Mouse (Mus musculus) lung, embryonic 15.5 days (tissue): Measurements from ENCODE around the gene Hapln4. TPM values are rescaled to one million over a fixed set of nuclear protein-coding genes. Genes with fewer than 3 reads are reported as not detected.
A peak's percentile ranks its signal among the peaks of the same experiment; 100 is the strongest.

Experiments
- ATAC-seq: fragments of 200-750 bp; cut with Nextera tagmentation; 2 replicates; pipeline ENCODE4 v1.8.0; 2017; ENCODE audit warnings: moderate number of reproducible peaks, borderline replicate concordance; ENCODE audit not compliant: low FRiP score, low TSS enrichment; ENCODE audit errors: extremely low read depth
- H3K27ac ChIP-seq: fragments of 300-500 bp; sonication (generic); 2 replicates; pipeline ENCODE4 v1.5.1; 2015; ENCODE audit warnings: moderate library complexity, mild to moderate bottlenecking, inconsistent platforms
- H3K27me3 ChIP-seq: fragments of 300-500 bp; sonication (generic); 2 replicates; pipeline ENCODE4 v1.6.1; 2015; ENCODE audit warnings: inconsistent platforms
- H3K36me3 ChIP-seq: fragments of 300-500 bp; sonication (generic); 2 replicates; pipeline ENCODE4 v1.6.1; 2015; ENCODE audit warnings: inconsistent platforms
- H3K4me1 ChIP-seq: fragments of 300-500 bp; sonication (generic); 2 replicates; pipeline ENCODE4 v1.6.1; 2015; ENCODE audit warnings: inconsistent platforms
- H3K4me2 ChIP-seq: fragments of 300-500 bp; sonication (generic); 2 replicates; pipeline ENCODE4 v1.6.1; 2015; ENCODE audit warnings: inconsistent platforms, mild to moderate bottlenecking, moderate library complexity
- H3K4me3 ChIP-seq: fragments of 300-500 bp; sonication (generic); 2 replicates; pipeline ENCODE4 v1.5.1; 2015; ENCODE audit warnings: mild to moderate bottlenecking, inconsistent platforms
- H3K9ac ChIP-seq: fragments of 300-500 bp; sonication (generic); 2 replicates; pipeline ENCODE4 v1.6.1; 2015; ENCODE audit warnings: inconsistent platforms
- H3K9me3 ChIP-seq: fragments of 300-500 bp; sonication (generic); 2 replicates; pipeline ENCODE4 v1.6.1; 2016; ENCODE audit warnings: inconsistent platforms
- WGBS: fragments of 180-500 bp; shearing (Covaris S2); methylation state at CpG from one replicate; pipeline ENCODE4 v1.1.7; 2015; 5-methylcytosine and 5-hydroxymethylcytosine counted together
- polyA plus RNA-seq: library from polyadenylated mRNA; unstranded; fragments of >200 nt; fragmentation: Nextera tagmentation; extraction: Ambion mirVana; gene quantifications from 2 replicates; pipeline ENCODE4 v1.2.1, GENCODE M21; 2015

The Hapln4 gene
- polyA plus RNA-seq, 1 experiment from 2014 or later, result not detected

- no peak for ATAC-seq
These were observed 9.6 kb upstream of the Hapln4 start for GRCm38 (mm10) chr8:70073682-70074081.

GRCm38 (mm10) chr8:70081976-70082375 is 1.3 kb upstream of the Hapln4 start:
- peaks cover 18% of the 10 kb centered on the region for H3K4me1 ChIP-seq
- H3K9me3 ChIP-seq, result no peaks in the 10 kb centered on the region
- no peak overlapping the region for H3K27ac ChIP-seq
- H3K9ac ChIP-seq, result no peak overlapping the region
- H3K36me3 ChIP-seq, result no peaks in the 10 kb centered on the region
- WGBS, result 80% methylated on average over 2 of the region's 2 CpGs
- no peak overlapping the region for H3K4me2 ChIP-seq
- H3K4me3 ChIP-seq, result no peak overlapping the region
- no peak for ATAC-seq
- H3K27me3 ChIP-seq, result peaks cover 56% of the 10 kb centered on the region

More at GRCm38 (mm10) chr8:70073682-70074081, 9.6 kb upstream of the Hapln4 start:
- Histone ChIP-seq H3K9me3 (no peaks in the 10 kb centered on the region), H3K4me2 (no peak overlapping the region), H3K27ac (no peak overlapping the region), H3K27me3 (no peaks in the 10 kb centered on the region), H3K9ac (no peak overlapping the region), H3K36me3 (peaks cover 16% of the 10 kb centered on the region; the same call in 1 of the 2 replicates), H3K4me1 (peaks cover 8% of the 10 kb centered on the region), H3K4me3 (no peak overlapping the region)
- 63% methylated on average over 1 of the region's 1 CpGs for WGBS

- peaks cover 81% of the 10 kb centered on the region for H3K27me3 ChIP-seq
- H3K27ac ChIP-seq, result no peak overlapping the region
- no peak overlapping the region for H3K9ac ChIP-seq
- WGBS, result 2% methylated on average over 71 of the region's 71 CpGs
- H3K4me2 ChIP-seq, result peak overlapping the region; percentile 62
- H3K4me1 ChIP-seq, result peaks cover 21% of the 10 kb centered on the region
- peak overlapping the region; percentile 32 for H3K4me3 ChIP-seq
- no peak for ATAC-seq
- H3K36me3 ChIP-seq, result no peaks in the 10 kb centered on the region
- no peaks in the 10 kb centered on the region for H3K9me3 ChIP-seq
These were observed 1.2 kb downstream of the Hapln4 start for GRCm38 (mm10) chr8:70084191-70085065.

- Histone ChIP-seq H3K4me2 (no peak overlapping the region), H3K27me3 (peaks cover 97% of the 10 kb centered on the region), H3K4me1 (peaks cover 21% of the 10 kb centered on the region), H3K9me3 (no peaks in the 10 kb centered on the region), H3K36me3 (no peaks in the 10 kb centered on the region), H3K9ac (no peak overlapping the region), H3K4me3 (no peak overlapping the region), H3K27ac (no peak overlapping the region)
- no peak for ATAC-seq
- WGBS, result 50% methylated on average over 1 of the region's 1 CpGs
These were observed 2.9 kb downstream of the Hapln4 start for GRCm38 (mm10) chr8:70086151-70086550.

- peaks cover 90% of the 10 kb centered on the region for H3K27me3 ChIP-seq
- H3K27ac ChIP-seq, result no peak overlapping the region
- H3K36me3 ChIP-seq, result no peaks in the 10 kb centered on the region
- 7% methylated on average over 7 of the region's 7 CpGs for WGBS
- H3K4me3 ChIP-seq, result no peak overlapping the region
- no peak overlapping the region for H3K4me2 ChIP-seq
- H3K4me1 ChIP-seq, result peaks cover 21% of the 10 kb centered on the region
- no peak overlapping the region for H3K9ac ChIP-seq
- H3K9me3 ChIP-seq, result no peaks in the 10 kb centered on the region
- no peak for ATAC-seq
These were observed 4.0 kb downstream of the Hapln4 start for GRCm38 (mm10) chr8:70087237-70087636.

GRCm38 (mm10) chr8:70087836-70088650 is 4.8 kb downstream of the Hapln4 start:
- ATAC-seq, result peak; percentile 54
- peak overlapping the region; percentile 28 for H3K4me3 ChIP-seq
- H3K4me2 ChIP-seq, result peak overlapping the region; percentile 53
- no peaks in the 10 kb centered on the region for H3K9me3 ChIP-seq
- H3K27me3 ChIP-seq, result peaks cover 82% of the 10 kb centered on the region
- WGBS, result 5% methylated on average over 56 of the region's 56 CpGs
- no peak overlapping the region for H3K9ac ChIP-seq
- no peaks in the 10 kb centered on the region for H3K36me3 ChIP-seq
- peaks cover 21% of the 10 kb centered on the region for H3K4me1 ChIP-seq
- H3K27ac ChIP-seq, result no peak overlapping the region

GRCm38 (mm10) chr8:70089296-70089960 is 6.2 kb downstream of the Hapln4 start:
- H3K4me1 ChIP-seq, result peaks cover 7% of the 10 kb centered on the region
- H3K27me3 ChIP-seq, result peaks cover 74% of the 10 kb centered on the region
- H3K4me3 ChIP-seq, result no peak overlapping the region
- ATAC-seq, result no peak
- H3K9me3 ChIP-seq, result no peaks in the 10 kb centered on the region
- H3K9ac ChIP-seq, result no peak overlapping the region
- no peak overlapping the region for H3K27ac ChIP-seq
- H3K4me2 ChIP-seq, result no peak overlapping the region
- 52% methylated on average over 9 of the region's 9 CpGs for WGBS
- no peaks in the 10 kb centered on the region for H3K36me3 ChIP-seq

- Histone ChIP-seq H3K27ac (no peak overlapping the region), H3K27me3 (peaks cover 42% of the 10 kb centered on the region), H3K36me3 (no peaks in the 10 kb centered on the region), H3K4me1 (0 out of 2 replicates have a peak, but pooled peaks cover 3% of the 10 kb centered on the region), H3K4me2 (no peak overlapping the region), H3K9me3 (no peaks in the 10 kb centered on the region), H3K4me3 (no peak overlapping the region), H3K9ac (no peak overlapping the region)
- 46% methylated on average over 8 of the region's 8 CpGs for WGBS
- no peak for ATAC-seq
These were observed 9.5 kb downstream of the Hapln4 start for GRCm38 (mm10) chr8:70092786-70093185.

- H3K4me1 ChIP-seq, result no peaks in the 10 kb centered on the region
- no peak overlapping the region for H3K4me3 ChIP-seq
- no peaks in the 10 kb centered on the region for H3K36me3 ChIP-seq
- 0 out of 2 replicates have a peak, but pooled peaks cover 3% of the 10 kb centered on the region for H3K27me3 ChIP-seq
- no peak overlapping the region for H3K9ac ChIP-seq
- WGBS, result 63% methylated on average over 8 of the region's 8 CpGs
- ATAC-seq, result no peak
- no peak overlapping the region for H3K4me2 ChIP-seq
- H3K9me3 ChIP-seq, result no peaks in the 10 kb centered on the region
- no peak overlapping the region for H3K27ac ChIP-seq
These were observed 16.0 kb downstream of the Hapln4 start for GRCm38 (mm10) chr8:70099276-70099675.

GRCm38 (mm10) chr8:70100241-70100640 is 17.0 kb downstream of the Hapln4 start:
- H3K4me1 ChIP-seq, result no peaks in the 10 kb centered on the region
- H3K9ac ChIP-seq, result no peak overlapping the region
- no peaks in the 10 kb centered on the region for H3K9me3 ChIP-seq
- no peaks in the 10 kb centered on the region for H3K27me3 ChIP-seq
- ATAC-seq, result no peak
- no peak overlapping the region for H3K27ac ChIP-seq
- H3K4me2 ChIP-seq, result no peak overlapping the region
- H3K36me3 ChIP-seq, result no peaks in the 10 kb centered on the region
- 81% methylated on average over 8 of the region's 8 CpGs for WGBS
- no peak overlapping the region for H3K4me3 ChIP-seq

- 19% methylated on average over 6 of the region's 6 CpGs for WGBS
- H3K4me3 ChIP-seq, result no peak overlapping the region
- peaks cover 4% of the 10 kb centered on the region; the same call in 1 of the 2 replicates for H3K27me3 ChIP-seq
- ATAC-seq, result peak; percentile 28; the same call in 1 of the 2 replicates
- H3K27ac ChIP-seq, result no peak overlapping the region
- H3K4me2 ChIP-seq, result no peak overlapping the region
- no peaks in the 10 kb centered on the region for H3K36me3 ChIP-seq
- no peaks in the 10 kb centered on the region for H3K9me3 ChIP-seq
- H3K9ac ChIP-seq, result no peak overlapping the region
- no peaks in the 10 kb centered on the region for H3K4me1 ChIP-seq
These were observed 21.2 kb downstream of the Hapln4 start for GRCm38 (mm10) chr8:70104506-70104905.
